Mouse (Mus musculus) MEL (cell line): ENCODE measurements around the gene Atf5. TPM values are rescaled to one million over a fixed set of nuclear protein-coding genes. Genes with fewer than 3 reads are reported as not detected.

Source experiments
- polyA plus RNA-seq, 2 experiments: library from polyadenylated mRNA; stranded (reverse) in 1 of 2; unstranded in 1 of 2; fragments of >175 nt in 1 of 2; fragments of >200 nt in 1 of 2; gene quantifications; 2 replicates each; pipeline versions ENCODE4 v1.2.1 to v1.2.4; 2012; ENCODE audit warnings: low replicate concordance in 2 of 2, low read depth in 1 of 2; ENCODE audit not compliant: insufficient read length in 2 of 2, insufficient read depth in 1 of 2, missing spikeins in 1 of 2
- total RNA-seq: library from RNA; depleted of rRNA; stranded (reverse); fragments of 300-350 nt; gene quantifications from 2 replicates; pipeline ENCODE4 v1.2.3, GENCODE M21; 2012; rRNA removed

The Atf5 gene
- total and polyA plus RNA-seq, 3 experiments: 17.6 to 95.5 TPM; not detected in 1

Other genes with a start within 250 kb of the Atf5 start
- gene Napsa, start 244.3 kb downstream of the Atf5 start, total RNA-seq: 0.23 TPM in 1 of 2 replicates, not detected in the other
- gene Napsa, start 244.3 kb downstream of the Atf5 start, polyA plus RNA-seq: under 1 TPM in 1 of 2 experiments, not detected in 1; 0.33 TPM
- not detected in 2 replicates for gene Kcnc3, start 226.0 kb downstream of the Atf5 start, total RNA-seq
- gene Kcnc3, start 226.0 kb downstream of the Atf5 start, polyA plus RNA-seq: not detected
- under 0.01 and 0.07 TPM in 2 replicates for gene Myh14, start 145.8 kb downstream of the Atf5 start, total RNA-seq
- under 1 TPM in 1 of 2 experiments, not detected in 1; 0.08 TPM for gene Myh14, start 145.8 kb downstream of the Atf5 start, polyA plus RNA-seq
- gene Izumo2, start 107.9 kb downstream of the Atf5 start, total RNA-seq: not detected in 2 replicates
- not detected for gene Izumo2, start 107.9 kb downstream of the Atf5 start, polyA plus RNA-seq
- 24.9 and 25.7 TPM in 2 replicates for gene Vrk3, start 68.2 kb downstream of the Atf5 start, total RNA-seq
- 10 to 100 TPM in 1 of 2 experiments, not detected in 1; 55.6 TPM for gene Vrk3, start 68.2 kb downstream of the Atf5 start, polyA plus RNA-seq
- gene Zfp473, start 65.6 kb downstream of the Atf5 start, total RNA-seq: 0.65 and 1.3 TPM in 2 replicates
- gene Zfp473, start 65.6 kb downstream of the Atf5 start, polyA plus RNA-seq: under 1 TPM in 1 of 2 experiments, not detected in 1; 0.96 TPM
- gene Nup62, start 570 bp downstream of the Atf5 start, total RNA-seq: 136 and 137 TPM in 2 replicates
- 100 to 1,000 TPM in 1 of 2 experiments, not detected in 1; 235 TPM for gene Nup62, start 570 bp downstream of the Atf5 start, polyA plus RNA-seq
- 0.73 and 0.92 TPM in 2 replicates for gene Il4i1, start 271 bp downstream of the Atf5 start, total RNA-seq
- gene Il4i1, start 271 bp downstream of the Atf5 start, polyA plus RNA-seq: under 1 TPM in 1 of 2 experiments, not detected in 1; 0.54 TPM
- 32.0 and 37.3 TPM in 2 replicates for gene Akt1s1, start 32.3 kb upstream of the Atf5 start, total RNA-seq
- 10 to 100 TPM in 1 of 2 experiments, not detected in 1; 71.8 TPM for gene Akt1s1, start 32.3 kb upstream of the Atf5 start, polyA plus RNA-seq
- 16.7 and 16.9 TPM in 2 replicates for gene Tbc1d17, start 32.4 kb upstream of the Atf5 start, total RNA-seq
- 10 to 100 TPM in 1 of 2 experiments, not detected in 1; 29.5 TPM for gene Tbc1d17, start 32.4 kb upstream of the Atf5 start, polyA plus RNA-seq
- gene Pnkp, start 40.5 kb upstream of the Atf5 start, total RNA-seq: 39.3 and 49.9 TPM in 2 replicates
- 10 to 100 TPM in 1 of 2 experiments, not detected in 1; 45.6 TPM for gene Pnkp, start 40.5 kb upstream of the Atf5 start, polyA plus RNA-seq
- 44.1 and 46.4 TPM in 2 replicates for gene Ptov1, start 53.1 kb upstream of the Atf5 start, total RNA-seq
- 100 to 1,000 TPM in 1 of 2 experiments, not detected in 1; 168 TPM for gene Ptov1, start 53.1 kb upstream of the Atf5 start, polyA plus RNA-seq
- gene Med25, start 76.1 kb upstream of the Atf5 start, total RNA-seq: 50.5 and 53.9 TPM in 2 replicates
- gene Med25, start 76.1 kb upstream of the Atf5 start, polyA plus RNA-seq: 100 to 1,000 TPM in 1 of 2 experiments, not detected in 1; 118 TPM
- gene Fuz, start 79.4 kb upstream of the Atf5 start, total RNA-seq: 6.8 and 9.4 TPM in 2 replicates
- 10 to 100 TPM in 1 of 2 experiments, not detected in 1; 18.1 TPM for gene Fuz, start 79.4 kb upstream of the Atf5 start, polyA plus RNA-seq
- gene Ap2a1, start 112.8 kb upstream of the Atf5 start, total RNA-seq: 54.0 and 54.4 TPM in 2 replicates
- 100 to 1,000 TPM in 1 of 2 experiments, 10 to 100 TPM in 1; 73.1 to 107 TPM for gene Ap2a1, start 112.8 kb upstream of the Atf5 start, polyA plus RNA-seq
- 0.10 TPM in 1 of 2 replicates, not detected in the other for gene Tsks, start 126.5 kb upstream of the Atf5 start, total RNA-seq
- gene Tsks, start 126.5 kb upstream of the Atf5 start, polyA plus RNA-seq: under 1 TPM in 1 of 2 experiments, not detected in 1; 0.08 TPM
- 0.20 and 0.35 TPM in 2 replicates for gene Cpt1c, start 158.2 kb upstream of the Atf5 start, total RNA-seq
- gene Cpt1c, start 158.2 kb upstream of the Atf5 start, polyA plus RNA-seq: under 1 TPM in 1 of 2 experiments, not detected in 1; 0.81 TPM
- gene Prmt1, start 169.9 kb upstream of the Atf5 start, total RNA-seq: 317 and 339 TPM in 2 replicates
- 100 to 1,000 TPM; 254 to 715 TPM for gene Prmt1, start 169.9 kb upstream of the Atf5 start, polyA plus RNA-seq
- gene Irf3, start 181.0 kb upstream of the Atf5 start, total RNA-seq: 78.6 and 83.4 TPM in 2 replicates
- 10 to 100 TPM in 1 of 2 experiments, not detected in 1; 82.1 TPM for gene Irf3, start 181.0 kb upstream of the Atf5 start, polyA plus RNA-seq
- 13.4 and 16.6 TPM in 2 replicates for gene Bcl2l12, start 182.1 kb upstream of the Atf5 start, total RNA-seq
- gene Bcl2l12, start 182.1 kb upstream of the Atf5 start, polyA plus RNA-seq: 10 to 100 TPM in 1 of 2 experiments, not detected in 1; 24.6 TPM
- 17.7 and 18.3 TPM in 2 replicates for gene Scaf1, start 199.7 kb upstream of the Atf5 start, total RNA-seq
- 10 to 100 TPM; 34.4 to 81.5 TPM for gene Scaf1, start 199.7 kb upstream of the Atf5 start, polyA plus RNA-seq
- gene Rras, start 201.3 kb upstream of the Atf5 start, total RNA-seq: 4.2 and 5.0 TPM in 2 replicates
- 10 to 100 TPM in 1 of 2 experiments, not detected in 1; 24.1 TPM for gene Rras, start 201.3 kb upstream of the Atf5 start, polyA plus RNA-seq
- 3.3 and 3.5 TPM in 2 replicates for gene Prr12, start 236.2 kb upstream of the Atf5 start, total RNA-seq
- 10 to 100 TPM in 1 of 2 experiments, not detected in 1; 32.1 TPM for gene Prr12, start 236.2 kb upstream of the Atf5 start, polyA plus RNA-seq
- 49.9 and 50.7 TPM in 2 replicates for gene Nosip, start 245.8 kb upstream of the Atf5 start, total RNA-seq
- gene Nosip, start 245.8 kb upstream of the Atf5 start, polyA plus RNA-seq: 10 to 100 TPM in 1 of 2 experiments, not detected in 1; 78.9 TPM
- 7.5 and 7.7 TPM in 2 replicates for gene Prrg2, start 246.0 kb upstream of the Atf5 start, total RNA-seq
- 10 to 100 TPM in 1 of 2 experiments, not detected in 1; 16.9 TPM for gene Prrg2, start 246.0 kb upstream of the Atf5 start, polyA plus RNA-seq